Mouse (Mus musculus) liver, postnatal 0 days (tissue): ENCODE data around the gene Actr5. TPM values are rescaled to one million over a fixed set of nuclear protein-coding genes. Genes with fewer than 3 reads are reported as not detected.

ENCODE experiments used
- ATAC-seq: fragments of 200-750 bp; cut with Nextera tagmentation; 2 replicates; pipeline ENCODE4 v1.8.0; 2017; ENCODE audit warnings: mild to moderate bottlenecking, moderate library complexity
- DNase-seq: peaks from one replicate; pipeline ENCODE4 v3.0.0-alpha.2; 2016
- H3K27ac ChIP-seq: fragments of 300-500 bp; sonication (generic); 2 replicates; pipeline ENCODE4 v1.5.1; 2014; ENCODE audit warnings: antibody characterized with exemption, moderate library complexity, mild to moderate bottlenecking, low read depth
- H3K27me3 ChIP-seq: fragments of 300-500 bp; sonication (generic); 2 replicates; pipeline ENCODE4 v1.6.1; 2014; ENCODE audit warnings: low read length, control low read depth, mixed read lengths; ENCODE audit not compliant: insufficient read depth
- H3K36me3 ChIP-seq: fragments of 300-500 bp; sonication (generic); replicated peaks from 2 replicates; pipeline ENCODE4 v1.6.1; 2014; ENCODE audit warnings: mild to moderate bottlenecking, control low read depth, low read length, moderate library complexity, mixed read lengths; ENCODE audit not compliant: insufficient read depth
- H3K4me1 ChIP-seq: fragments of 300-500 bp; sonication (generic); 2 replicates; pipeline ENCODE4 v1.6.1; 2014; ENCODE audit warnings: antibody characterized with exemption, mild to moderate bottlenecking, control low read depth; ENCODE audit not compliant: insufficient read depth
- H3K4me2 ChIP-seq: fragments of 300-500 bp; sonication (generic); 2 replicates; pipeline ENCODE4 v1.6.1; 2014; ENCODE audit warnings: low read depth, mild to moderate bottlenecking, low read length, moderate library complexity, mixed read lengths
- H3K4me3 ChIP-seq: fragments of 300-500 bp; sonication (generic); 2 replicates; pipeline ENCODE4 v1.5.1; 2014; ENCODE audit warnings: low read depth, low read length
- H3K9ac ChIP-seq: fragments of 300-500 bp; sonication (generic); replicated peaks from 2 replicates; pipeline ENCODE4 v1.6.1; 2014; ENCODE audit warnings: mild to moderate bottlenecking, moderate library complexity
- H3K9me3 ChIP-seq: fragments of 300-500 bp; sonication (generic); 2 replicates; pipeline ENCODE4 v1.6.1; 2016; ENCODE audit warnings: mild to moderate bottlenecking, control low read depth, low read length, mixed read lengths
- CTCF ChIP-seq: sonication (generic); IDR thresholded peaks from 2 replicates; pipeline ENCODE4 v1.5.1; 2016; ENCODE audit warnings: antibody characterized with exemption, low read depth
- EP300 ChIP-seq: IDR thresholded peaks from 2 replicates; pipeline ENCODE4 v1.6.1; 2016; ENCODE audit warnings: antibody characterized with exemption, low read depth, mild to moderate bottlenecking
- WGBS: fragments of 180-500 bp; shearing (Covaris S2); extraction: QIAGEN DNeasy Blood & Tissue Kit; methylation state at CpG from one replicate; pipeline ENCODE4 v1.1.7; 2014; ENCODE audit not compliant: insufficient replicate concordance; 5-methylcytosine and 5-hydroxymethylcytosine counted together
- microRNA counts: library from miRNA; unstranded; fragments of <30 nt; microRNA quantifications from one replicate; lab custom pipeline; 2015
- microRNA-seq: library from miRNA; unstranded; fragments of <30 nt; microRNA quantifications from one replicate; pipeline ENCODE4, GENCODE M21; 2016
- polyA plus RNA-seq: library from polyadenylated mRNA; unstranded; fragments of >200 nt; fragmentation: Nextera tagmentation; extraction: Ambion mirVana; gene quantifications from 2 replicates; pipeline ENCODE4 v1.2.1, GENCODE M21; 2015

Gene Actr5
- polyA plus RNA-seq, 1 experiment from 2014 or later, result 2.8 TPM

DNA sequence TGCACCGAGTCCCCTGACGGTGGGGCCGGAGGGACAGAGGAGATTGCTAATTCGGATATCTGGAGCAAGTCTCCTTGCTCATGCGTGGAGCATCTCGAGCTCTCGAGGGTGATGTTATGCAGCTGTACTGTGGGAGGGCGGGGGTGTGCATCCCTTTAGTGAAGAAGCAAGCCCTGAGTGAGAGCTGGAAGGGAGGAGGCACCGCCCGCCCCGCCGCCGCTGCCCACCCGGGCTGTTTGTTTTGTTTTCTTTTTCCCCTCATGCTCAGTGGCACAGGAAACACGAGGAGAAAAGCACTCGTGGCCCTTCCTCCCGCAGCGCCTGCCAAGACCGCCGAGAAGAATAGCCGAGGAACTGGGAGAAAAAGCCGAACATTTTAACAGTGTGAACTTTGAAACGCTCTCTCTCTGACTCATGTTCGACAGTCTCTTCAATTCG is 63.1 kb downstream of the Actr5 start:
- 40% methylated on average over 25 of the region's 25 CpGs for WGBS
- peaks cover 7% of the 10 kb centered on the region for H3K4me1 ChIP-seq
- peak; percentile 22 for DNase-seq
- H3K9me3 ChIP-seq, result no peaks in the 10 kb centered on the region
- H3K9ac ChIP-seq, result no peak overlapping the region
- H3K36me3 ChIP-seq, result no peaks in the 10 kb centered on the region
- no peaks in the 10 kb centered on the region for H3K27me3 ChIP-seq
- no peak overlapping the region for H3K27ac ChIP-seq
- ATAC-seq, result no peak
- H3K4me2 ChIP-seq, result no peak overlapping the region
- no peak overlapping the region for H3K4me3 ChIP-seq
- TF ChIP-seq EP300 (no peak), CTCF (no peak)

MicroRNAs encoded within 50 kb of the gene (microRNA counts, 519-probe panel; counts per million panel counts)
- not detected for microRNA mmu-miR-3474 (lab: Ali Mortazavi, UCI)

Small RNA genes within 50 kb of the gene (microRNA-seq; reads per million reads assigned to microRNA genes)
- 1.6 reads per million for gene Mir3474

Other genes starting within 250 kb of the Actr5 start
- 0.28 and 0.57 TPM in 2 replicates for gene Snhg11, start 249.2 kb upstream of the Actr5 start, polyA plus RNA-seq
- 4.3 and 5.1 TPM in 2 replicates for gene Ralgapb, start 215.0 kb upstream of the Actr5 start, polyA plus RNA-seq
- gene Adig, start 122.3 kb upstream of the Actr5 start, polyA plus RNA-seq, result not detected in 2 replicates
- gene Arhgap40, start 112.1 kb upstream of the Actr5 start, polyA plus RNA-seq, result not detected in 2 replicates
- not detected in 2 replicates for gene Slc32a1, start 14.1 kb upstream of the Actr5 start, polyA plus RNA-seq
- gene Ppp1r16b, start 40.5 kb downstream of the Actr5 start, polyA plus RNA-seq, result 2.5 and 2.9 TPM in 2 replicates
- gene Fam83d, start 143.2 kb downstream of the Actr5 start, polyA plus RNA-seq, result 5.0 and 5.7 TPM in 2 replicates
- 2.7 and 3.6 TPM in 2 replicates for gene Dhx35, start 169.9 kb downstream of the Actr5 start, polyA plus RNA-seq